Mouse (Mus musculus): ENCODE measurements around the gene Lrr1. TPM values are rescaled to one million over a fixed set of nuclear protein-coding genes. Genes with fewer than 3 reads are reported as not detected.

Lrr1 gene
- polyA plus RNA-seq, 1 experiment from 2014 or later: 22.0 TPM

DNA sequence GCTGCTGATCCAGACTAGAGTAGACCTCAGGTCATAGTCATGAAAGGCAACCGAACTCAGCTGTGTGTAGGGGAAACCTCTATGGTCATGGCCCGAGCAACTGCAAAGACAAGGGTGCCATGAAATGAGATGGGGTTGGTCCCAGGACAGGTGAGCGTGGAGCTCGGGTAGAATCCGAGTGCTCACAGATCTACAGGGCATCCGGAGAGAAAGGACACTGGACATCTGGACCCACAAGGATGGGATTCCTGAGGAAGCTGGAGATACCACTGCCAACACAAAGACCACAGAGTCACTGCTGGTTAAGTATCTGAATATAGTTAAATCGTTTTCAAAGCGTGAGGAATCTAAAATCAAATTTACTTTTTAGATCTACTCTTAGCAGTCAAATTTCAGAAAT is 38.8 kb downstream of the Lrr1 start:
- Histone ChIP-seq H3K4me3 (no peak overlapping the region), H3K4me2 (no peak overlapping the region), H3K9me3 (no peaks in the 10 kb centered on the region), H3K27me3 (no peaks in the 10 kb centered on the region), H3K27ac (no peak overlapping the region), H3K9ac (no peak overlapping the region), H3K36me3 (peaks cover 61% of the 10 kb centered on the region), H3K4me1 (no peaks in the 10 kb centered on the region)
- WGBS: 95% methylated on average over 8 of the region's 8 CpGs
- ATAC-seq (ENCODE audit: insufficient number of reproducible peaks, insufficient read depth, low FRiP score, low TSS enrichment, low read depth): no peak

DNA sequence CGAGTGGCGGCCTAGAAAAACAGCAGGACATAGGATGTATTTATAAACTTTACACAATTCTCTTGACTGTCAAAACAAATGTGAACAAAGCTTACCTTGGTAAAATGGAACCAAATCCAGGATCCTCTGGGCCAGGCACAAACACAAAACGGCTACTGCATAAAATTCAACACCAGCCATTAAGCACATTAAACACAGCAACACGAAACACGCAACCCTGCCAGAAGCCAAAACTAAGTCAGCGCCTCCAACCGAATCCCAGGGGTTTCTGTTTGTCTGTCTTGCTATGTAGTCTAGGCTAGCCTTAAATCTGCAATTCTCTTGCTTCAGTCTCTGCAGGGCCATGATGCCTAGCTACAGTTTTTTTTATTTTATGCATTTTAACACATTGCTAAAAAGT is 39.3 kb downstream of the Lrr1 start:
- no peak overlapping the region for H3K9ac ChIP-seq
- no peak overlapping the region for H3K27ac ChIP-seq
- no peak overlapping the region for H3K4me2 ChIP-seq
- H3K4me1 ChIP-seq: no peaks in the 10 kb centered on the region
- H3K4me3 ChIP-seq: no peak overlapping the region
- no peaks in the 10 kb centered on the region for H3K9me3 ChIP-seq
- ATAC-seq (ENCODE audit: insufficient number of reproducible peaks, insufficient read depth, low FRiP score, low TSS enrichment, low read depth): no peak
- peaks cover 61% of the 10 kb centered on the region for H3K36me3 ChIP-seq
- WGBS: 95% methylated on average over 7 of the region's 7 CpGs
- no peaks in the 10 kb centered on the region for H3K27me3 ChIP-seq

DNA sequence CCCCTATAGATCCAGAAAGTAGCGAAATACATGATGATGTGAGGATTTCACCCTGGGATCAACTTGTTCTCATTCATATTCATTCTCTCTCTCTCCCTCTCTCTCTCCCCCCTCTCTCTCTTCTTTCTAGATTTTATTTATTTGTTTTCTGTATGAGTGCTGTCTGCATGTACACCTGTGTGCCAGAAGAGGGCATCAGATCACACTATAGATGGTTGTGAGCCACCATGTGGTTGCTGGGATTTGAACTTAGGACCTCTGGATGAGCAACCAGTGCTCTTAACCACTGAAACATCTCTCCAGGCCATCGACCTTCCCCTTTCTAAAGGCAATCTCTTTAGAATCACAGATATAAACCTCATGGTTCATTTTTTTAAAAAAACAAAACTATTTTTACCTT is 39.9 kb downstream of the Lrr1 start:
- Histone ChIP-seq H3K4me3 (no peak overlapping the region), H3K4me1 (no peaks in the 10 kb centered on the region), H3K4me2 (no peak overlapping the region), H3K27ac (no peak overlapping the region), H3K27me3 (no peaks in the 10 kb centered on the region), H3K9me3 (no peaks in the 10 kb centered on the region), H3K36me3 (peaks cover 62% of the 10 kb centered on the region), H3K9ac (no peak overlapping the region)
- ATAC-seq (ENCODE audit: insufficient number of reproducible peaks, insufficient read depth, low FRiP score, low TSS enrichment, low read depth): no peak
- 88% methylated on average over 2 of the region's 2 CpGs for WGBS

DNA sequence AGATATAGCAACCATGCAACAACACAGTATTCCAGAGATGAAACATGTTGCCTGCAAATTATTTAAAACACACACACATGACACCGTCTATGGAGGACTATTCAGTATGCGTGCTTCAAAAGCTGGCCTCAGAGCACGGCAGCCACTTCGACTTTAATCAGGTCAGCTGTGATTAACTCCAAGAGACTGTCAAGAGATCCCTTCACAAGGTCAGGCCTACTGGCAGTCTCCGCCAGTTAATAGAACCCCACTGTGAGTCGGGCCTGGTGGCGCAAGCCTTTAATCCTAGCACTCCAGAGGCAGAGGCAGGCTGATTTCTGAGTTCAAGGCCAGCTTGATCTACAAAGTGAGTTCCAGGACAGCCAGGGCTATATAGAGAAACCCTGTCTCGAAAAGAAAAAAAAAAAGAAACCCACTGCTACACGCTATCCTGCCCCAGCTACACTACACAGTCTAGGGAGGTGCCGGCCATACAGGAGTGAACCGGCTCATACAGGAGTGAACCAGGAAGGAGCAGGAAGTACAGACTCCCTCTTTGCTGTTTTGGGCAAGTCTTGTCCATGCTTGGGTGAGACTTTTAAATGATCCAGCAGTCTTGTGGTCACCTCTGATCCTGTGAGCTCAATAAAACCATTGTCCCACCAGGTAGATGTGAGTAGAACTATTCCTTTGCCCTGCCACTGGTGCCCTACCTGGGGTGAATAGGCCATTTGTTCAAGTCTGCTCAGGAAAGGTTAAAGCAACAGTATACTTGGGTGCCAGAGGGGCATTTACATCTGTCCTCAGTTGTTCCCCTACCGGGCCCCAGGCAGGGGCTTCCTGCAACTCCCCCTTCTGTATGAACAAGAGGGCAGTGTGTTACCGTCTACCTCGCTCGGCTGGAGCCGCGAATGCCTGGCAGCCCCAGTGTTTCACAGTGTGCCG is 41.7 kb downstream of the Lrr1 start:
- Histone ChIP-seq H3K4me2 (no peak overlapping the region), H3K27ac (peak overlapping the region; percentile 55), H3K4me3 (no peak overlapping the region), H3K4me1 (no peaks in the 10 kb centered on the region), H3K9ac (no peak overlapping the region), H3K36me3 (peaks cover 71% of the 10 kb centered on the region), H3K9me3 (no peaks in the 10 kb centered on the region), H3K27me3 (no peaks in the 10 kb centered on the region)
- ATAC-seq (ENCODE audit: insufficient number of reproducible peaks, insufficient read depth, low FRiP score, low TSS enrichment, low read depth): peak; percentile 68
- WGBS: 83% methylated on average over 18 of the region's 18 CpGs

DNA sequence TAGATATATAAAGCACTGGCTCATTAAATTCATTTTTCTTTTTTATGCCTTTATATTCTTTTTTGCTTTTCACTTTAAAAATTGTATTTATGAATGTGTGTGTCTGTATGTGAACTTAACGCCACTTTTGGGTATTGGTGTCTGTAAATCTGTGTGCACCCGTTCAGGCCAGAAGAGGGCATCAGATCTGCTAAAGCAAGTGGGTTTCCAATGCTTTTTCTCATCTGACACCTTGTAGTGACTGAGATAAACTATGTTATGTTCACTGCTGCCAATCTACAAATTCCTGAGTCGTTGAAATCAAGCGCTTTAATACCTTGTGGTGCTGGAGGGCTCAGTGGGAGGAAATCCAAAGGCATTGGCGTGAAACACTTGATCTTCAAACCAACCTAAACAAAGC is 42.4 kb downstream of the Lrr1 start:
- H3K9me3 ChIP-seq: no peaks in the 10 kb centered on the region
- no peak overlapping the region for H3K4me3 ChIP-seq
- 80% methylated on average over 5 of the region's 5 CpGs for WGBS
- no peak overlapping the region for H3K4me2 ChIP-seq
- no peaks in the 10 kb centered on the region for H3K4me1 ChIP-seq
- no peaks in the 10 kb centered on the region for H3K27me3 ChIP-seq
- peaks cover 76% of the 10 kb centered on the region for H3K36me3 ChIP-seq
- no peak for ATAC-seq (ENCODE audit: insufficient number of reproducible peaks, insufficient read depth, low FRiP score, low TSS enrichment, low read depth)
- no peak overlapping the region for H3K27ac ChIP-seq
- H3K9ac ChIP-seq: no peak overlapping the region

DNA sequence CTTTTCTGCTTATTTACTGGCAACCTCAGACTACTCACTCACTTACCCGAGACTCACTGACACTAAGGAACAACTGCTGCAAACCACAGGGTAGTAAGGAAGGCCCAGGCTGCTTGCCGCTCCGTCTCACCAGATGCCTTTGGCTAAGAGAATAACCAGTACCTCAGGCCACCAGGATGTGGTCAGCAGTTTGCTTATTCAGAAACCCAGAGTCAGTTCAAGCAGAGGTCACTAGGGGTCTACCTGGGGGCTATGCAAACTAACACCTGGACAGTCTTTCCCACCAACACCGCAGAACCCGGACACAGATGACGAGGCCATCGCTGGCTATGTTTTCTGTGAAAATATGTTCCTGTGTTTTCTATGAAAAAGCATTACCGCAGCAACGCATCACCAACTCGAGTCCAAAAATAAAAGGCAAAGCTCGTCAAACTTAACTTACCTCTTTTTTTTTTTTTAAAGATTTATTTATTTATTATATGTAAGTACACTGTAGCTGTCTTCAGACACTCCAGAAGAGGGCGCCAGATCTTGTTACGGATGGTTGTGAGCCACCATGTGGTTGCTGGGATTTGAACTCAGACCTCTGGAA is 44.7 kb downstream of the Lrr1 start:
- 93% methylated on average over 13 of the region's 13 CpGs for WGBS
- Histone ChIP-seq H3K9me3 (no peaks in the 10 kb centered on the region), H3K27me3 (no peaks in the 10 kb centered on the region), H3K27ac (no peak overlapping the region), H3K4me2 (no peak overlapping the region), H3K9ac (no peak overlapping the region), H3K36me3 (peaks cover 77% of the 10 kb centered on the region), H3K4me3 (no peak overlapping the region), H3K4me1 (no peaks in the 10 kb centered on the region)
- no peak for ATAC-seq (ENCODE audit: insufficient number of reproducible peaks, insufficient read depth, low FRiP score, low TSS enrichment, low read depth)

DNA sequence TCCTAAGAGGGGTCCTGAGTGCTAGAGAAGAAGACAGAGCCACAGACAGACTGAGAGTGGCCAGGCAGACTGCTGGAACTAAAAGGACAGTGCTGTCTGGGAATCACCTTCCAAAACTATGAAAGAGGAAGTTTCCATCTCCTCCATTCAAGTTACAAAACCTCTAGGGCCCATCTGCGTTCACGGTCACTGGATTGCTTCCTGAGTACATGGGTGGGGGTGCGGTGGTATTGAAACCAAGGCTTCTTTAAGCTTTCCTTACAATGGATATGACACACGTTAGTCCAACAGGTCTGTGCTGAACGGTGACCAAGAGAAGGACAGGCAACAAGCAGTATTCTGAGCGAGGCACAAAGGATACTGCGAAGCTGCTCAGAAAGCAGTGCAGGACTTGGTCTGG is 45.8 kb downstream of the Lrr1 start:
- WGBS: 94% methylated on average over 7 of the region's 7 CpGs
- ATAC-seq (ENCODE audit: insufficient number of reproducible peaks, insufficient read depth, low FRiP score, low TSS enrichment, low read depth): no peak
- Histone ChIP-seq H3K36me3 (peaks cover 79% of the 10 kb centered on the region), H3K27ac (no peak overlapping the region; the same call in 1 of the 2 replicates), H3K4me2 (no peak overlapping the region), H3K9ac (no peak overlapping the region), H3K4me1 (no peaks in the 10 kb centered on the region), H3K4me3 (no peak overlapping the region), H3K27me3 (no peaks in the 10 kb centered on the region), H3K9me3 (no peaks in the 10 kb centered on the region)

DNA sequence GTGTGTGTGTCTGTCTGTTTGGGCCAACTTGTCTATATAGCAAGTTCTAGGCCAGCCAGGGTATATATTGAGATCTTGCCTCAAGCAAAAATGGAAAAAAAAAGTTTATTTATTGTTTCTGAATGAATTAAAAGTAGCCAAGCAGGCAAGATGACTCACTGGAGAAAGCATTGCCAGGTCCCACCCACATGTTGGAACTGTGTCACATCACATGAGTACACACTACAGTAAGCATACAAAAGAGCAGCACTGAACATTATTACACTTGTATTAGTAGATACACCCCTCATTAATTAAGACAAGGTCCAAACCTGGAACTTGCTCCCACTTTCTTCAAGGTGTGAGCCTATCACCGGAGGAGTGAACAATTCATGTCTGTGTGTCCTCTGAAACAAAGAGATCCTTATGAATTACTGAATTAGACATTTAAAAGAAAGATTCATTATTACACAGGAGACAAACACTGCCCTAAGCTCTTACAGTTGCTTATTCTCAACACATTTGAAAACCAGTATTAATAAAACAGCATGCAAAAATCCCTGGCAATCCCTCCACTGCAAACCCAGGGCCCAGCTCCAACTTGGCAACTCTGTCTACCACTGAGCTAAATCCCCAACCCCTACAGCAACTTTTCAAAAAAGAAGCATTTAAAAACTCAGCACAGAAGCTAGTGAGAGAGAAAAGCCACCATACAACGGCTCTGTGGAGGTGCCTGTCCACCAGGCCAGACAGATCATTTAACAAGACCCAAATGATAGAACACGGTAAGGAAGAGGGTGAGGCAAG is 46.6 kb downstream of the Lrr1 start:
- H3K4me1 ChIP-seq: no peaks in the 10 kb centered on the region
- no peak overlapping the region for H3K9ac ChIP-seq
- 87% methylated on average over 3 of the region's 3 CpGs for WGBS
- no peaks in the 10 kb centered on the region for H3K27me3 ChIP-seq
- ATAC-seq (ENCODE audit: insufficient number of reproducible peaks, insufficient read depth, low FRiP score, low TSS enrichment, low read depth): no peak
- no peak overlapping the region for H3K4me2 ChIP-seq
- no peak overlapping the region for H3K27ac ChIP-seq
- peaks cover 78% of the 10 kb centered on the region for H3K36me3 ChIP-seq
- no peak overlapping the region for H3K4me3 ChIP-seq
- H3K9me3 ChIP-seq: no peaks in the 10 kb centered on the region

DNA sequence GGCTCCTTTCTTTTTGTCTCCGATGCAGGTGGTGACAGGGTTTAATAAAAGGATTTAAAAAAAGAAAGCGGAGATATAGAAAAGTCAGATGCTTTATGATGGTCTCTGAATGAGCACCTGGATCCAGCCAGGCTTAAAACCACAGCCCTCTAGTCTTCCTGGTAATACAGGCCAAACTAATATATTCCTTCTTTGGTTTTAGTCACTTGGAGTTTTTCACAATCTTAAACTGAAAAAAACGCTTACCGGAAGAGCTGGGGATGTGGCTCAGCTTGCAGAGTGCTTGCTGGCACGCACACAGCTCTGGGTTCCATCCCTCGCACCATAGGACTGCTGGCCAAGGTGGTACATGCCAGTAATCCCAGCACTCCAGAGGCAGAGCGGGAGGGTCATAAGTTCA is 48.0 kb downstream of the Lrr1 start:
- H3K27ac ChIP-seq: no peak overlapping the region
- H3K36me3 ChIP-seq: peaks cover 85% of the 10 kb centered on the region
- no peaks in the 10 kb centered on the region for H3K9me3 ChIP-seq
- no peak overlapping the region for H3K4me2 ChIP-seq
- H3K27me3 ChIP-seq: no peaks in the 10 kb centered on the region
- no peak overlapping the region for H3K9ac ChIP-seq
- ATAC-seq (ENCODE audit: insufficient number of reproducible peaks, insufficient read depth, low FRiP score, low TSS enrichment, low read depth): no peak
- H3K4me3 ChIP-seq: no peak overlapping the region
- H3K4me1 ChIP-seq: no peaks in the 10 kb centered on the region
- 95% methylated on average over 7 of the region's 7 CpGs for WGBS

DNA sequence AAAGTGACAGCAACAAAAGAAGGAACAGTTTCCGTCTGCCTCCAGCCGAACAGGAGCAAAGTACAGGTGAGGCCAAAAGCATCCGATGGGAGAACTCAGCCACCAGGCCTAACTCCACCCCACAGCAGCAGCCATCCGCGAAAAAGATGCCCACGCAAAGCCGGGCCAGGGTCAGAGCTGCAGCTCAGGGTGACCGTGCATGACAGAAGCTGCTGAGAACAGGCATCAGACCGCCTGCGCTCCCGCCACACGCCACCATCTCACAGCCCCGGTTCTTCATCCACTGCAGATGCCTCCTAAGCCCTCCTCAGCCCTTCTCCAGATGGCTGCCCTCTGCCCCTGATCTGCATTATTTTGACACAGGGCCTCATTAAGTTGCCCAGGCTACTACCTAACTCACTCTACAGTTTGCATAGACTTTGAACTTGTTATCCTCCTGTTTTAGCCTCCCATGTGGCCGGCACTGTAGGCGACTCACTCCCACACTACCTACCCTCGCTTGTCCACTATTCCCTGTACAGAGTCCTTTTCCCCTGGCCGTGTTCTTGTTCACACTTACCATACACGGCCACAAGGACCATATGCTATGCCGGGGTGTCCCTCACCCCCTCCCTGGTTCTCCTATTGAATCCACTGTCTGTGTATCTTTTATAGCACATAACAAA is 52.1 kb downstream of the Lrr1 start:
- Histone ChIP-seq H3K27me3 (no peaks in the 10 kb centered on the region), H3K9me3 (no peaks in the 10 kb centered on the region), H3K9ac (peak overlapping the region; percentile 32; the same call in 1 of the 2 replicates), H3K4me3 (no peak overlapping the region), H3K36me3 (peaks cover 76% of the 10 kb centered on the region), H3K4me1 (no peaks in the 10 kb centered on the region), H3K27ac (no peak overlapping the region), H3K4me2 (no peak overlapping the region)
- no peak for ATAC-seq (ENCODE audit: insufficient number of reproducible peaks, insufficient read depth, low FRiP score, low TSS enrichment, low read depth)
- 91% methylated on average over 19 of the region's 19 CpGs for WGBS

DNA sequence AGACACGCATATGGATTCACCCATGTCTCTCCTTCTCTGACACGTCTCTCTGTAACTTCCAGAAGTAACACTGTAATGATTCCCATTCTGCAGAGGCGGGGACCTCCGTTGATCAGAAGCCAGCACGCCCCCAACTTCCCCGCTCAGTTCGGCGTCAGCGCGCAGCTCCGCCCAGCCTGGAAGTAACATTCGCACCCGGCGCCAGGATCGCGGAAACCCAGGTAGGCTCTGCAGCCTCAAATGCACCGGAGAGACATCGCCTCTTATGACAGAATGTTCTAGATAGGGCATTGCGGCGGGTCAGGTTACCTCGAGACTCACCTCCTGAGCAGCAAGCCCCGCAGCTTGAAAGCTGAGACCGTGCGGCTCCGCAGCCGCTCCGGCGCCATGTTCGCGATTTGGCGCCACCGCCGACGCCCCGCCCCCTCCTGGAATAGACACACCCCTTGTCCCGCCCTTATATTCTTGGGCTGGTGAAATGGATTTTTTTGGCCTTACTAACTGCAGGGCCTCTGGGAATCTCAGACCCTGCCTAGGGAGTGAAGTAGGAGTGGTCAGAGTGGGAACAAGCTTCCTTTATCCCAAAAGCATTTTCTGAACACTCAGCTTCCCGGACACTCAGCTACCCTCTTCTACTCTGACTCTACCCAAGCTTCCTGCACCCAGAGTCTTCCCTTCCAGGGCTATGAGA is 59.3 kb downstream of the Lrr1 start, which contains the start of gene Pole2:
Gene Pole2 (minus strand): TSS at position 420 of the 691 bp plus-strand sequence.
- Histone ChIP-seq H3K27me3 (no peaks in the 10 kb centered on the region), H3K4me2 (peak within 1 kb of the TSS; percentile 59), H3K4me3 (peak within 1 kb of the TSS; percentile 65), H3K9me3 (no peaks in the 10 kb centered on the region), H3K4me1 (peaks cover 6% of the 10 kb centered on the region), H3K36me3 (peaks cover 25% of the 10 kb centered on the region), H3K9ac (peak within 1 kb of the TSS; percentile 74), H3K27ac (peak within 1 kb of the TSS; percentile 89)
- under 1% methylated on average over 37 of the region's 37 CpGs for WGBS
- ATAC-seq (ENCODE audit: insufficient number of reproducible peaks, insufficient read depth, low FRiP score, low TSS enrichment, low read depth): peak; percentile 92
